Mouse (Mus musculus) splenic B cell, adult 2 months (primary cell): ENCODE results near the gene Pla2g3.
A peak's percentile ranks its signal among the peaks of the same experiment; 100 is the strongest.

Experiments used
- DNase-seq: peaks from one replicate; pipeline ENCODE4 v3.0.0-alpha.2; 2011; ENCODE audit warnings: low read depth, low spot score
- H3K27me3 ChIP-seq: 2 replicates; pipeline ENCODE4 v1.6.1; 2012; ENCODE audit warnings: mild to moderate bottlenecking, low read length, moderate library complexity, mixed read lengths; ENCODE audit not compliant: control insufficient read depth, poor library complexity, insufficient read depth, severe bottlenecking
- H3K36me3 ChIP-seq: 2 replicates; pipeline ENCODE4 v1.6.1; 2012; ENCODE audit warnings: mild to moderate bottlenecking, low read length, moderate library complexity, mixed read lengths; ENCODE audit not compliant: control insufficient read depth, poor library complexity, insufficient read depth, severe bottlenecking

Gene Pla2g3

DNA sequence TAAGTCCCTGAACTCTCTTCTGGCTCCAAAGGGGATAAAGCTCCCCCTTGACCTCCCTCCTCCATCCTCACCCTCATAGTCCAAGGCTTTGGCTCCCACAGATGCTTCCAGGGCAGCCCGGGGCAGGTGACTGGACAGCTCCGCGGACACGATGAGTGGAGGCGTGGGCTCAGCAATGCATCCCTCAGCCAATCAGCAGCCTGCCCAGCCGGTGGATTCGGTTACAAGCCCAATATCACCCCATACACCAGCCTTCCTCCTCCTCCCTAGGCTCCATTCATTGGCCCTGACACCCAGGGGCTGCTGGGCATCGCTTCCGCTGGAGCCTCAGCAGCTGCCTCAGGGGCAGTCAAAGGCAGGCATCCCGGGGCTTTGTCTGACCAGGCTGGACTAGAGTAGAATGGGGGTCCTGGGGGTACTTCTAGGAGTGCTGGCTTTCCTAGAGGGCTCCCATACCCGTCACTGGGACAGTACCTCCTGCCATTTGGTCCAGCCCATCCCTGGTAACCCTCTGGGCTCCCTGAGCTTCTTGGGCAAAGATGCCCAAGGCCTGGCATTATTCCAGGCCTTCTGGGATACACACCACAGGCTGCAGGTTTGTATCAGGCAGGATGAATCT, at the start of gene Pla2g3:
TSS of gene Pla2g3 (plus strand) at position 333 of the 619 bp plus-strand sequence.
- no peak for DNase-seq
- H3K27me3 ChIP-seq = no peaks in the 10 kb centered on the region
- H3K36me3 ChIP-seq = no peaks in the 10 kb centered on the region

DNA sequence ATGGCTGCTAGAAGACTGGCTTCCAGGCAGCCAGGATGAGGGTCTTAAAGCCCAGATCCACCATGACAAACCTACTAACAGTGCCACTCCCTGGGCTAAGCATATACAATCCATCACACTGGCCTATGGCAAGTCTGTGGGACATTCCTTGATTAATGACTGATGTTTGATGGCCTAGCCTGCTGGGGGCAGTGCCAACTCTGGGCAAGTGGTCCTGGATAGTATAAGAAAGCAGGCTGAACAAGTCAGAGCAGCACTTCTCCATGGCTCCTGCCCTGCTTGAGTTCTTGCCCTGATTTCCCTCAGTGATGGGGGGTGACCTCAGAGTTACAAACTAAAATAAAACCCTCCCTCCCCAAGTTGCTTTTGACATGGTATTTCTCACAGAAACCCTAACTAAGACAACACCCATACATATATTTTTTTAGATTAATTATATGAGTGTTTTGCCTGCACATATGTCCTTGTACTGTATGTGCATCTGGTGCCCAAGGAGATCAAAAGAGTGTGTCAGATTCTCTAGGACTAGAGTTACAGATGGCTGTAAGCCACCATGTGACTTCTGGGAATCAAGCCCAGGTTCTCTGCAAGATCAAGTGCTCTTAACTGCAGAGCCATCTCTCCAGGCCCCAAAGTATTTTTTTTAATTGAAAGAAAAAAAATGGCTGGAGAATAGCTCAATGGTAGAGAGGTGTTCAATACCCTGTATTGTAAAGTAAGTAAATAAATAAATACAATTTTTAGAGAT, 46.2 kb upstream of the Pla2g3 start:
- no peak for DNase-seq
- H3K36me3 ChIP-seq = no peaks in the 10 kb centered on the region
- no peaks in the 10 kb centered on the region for H3K27me3 ChIP-seq

DNA sequence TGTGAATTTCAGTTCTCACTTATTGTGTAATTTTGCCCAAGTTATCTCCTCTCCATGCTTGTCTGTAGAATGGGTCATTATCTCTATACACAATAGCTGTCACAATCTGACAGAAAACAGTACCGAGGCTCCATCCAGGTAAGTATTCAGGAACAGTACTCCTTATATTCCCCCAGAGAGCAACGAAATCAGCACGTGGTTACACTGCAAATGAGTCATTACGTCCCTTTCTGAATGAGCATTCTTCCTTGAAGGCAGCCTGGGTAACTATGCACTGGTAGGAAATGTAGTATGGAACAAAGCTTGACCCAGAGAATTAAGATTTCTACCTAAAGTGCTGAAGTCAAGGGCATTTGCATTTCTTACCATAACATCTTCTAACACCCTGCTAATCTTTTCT, 45.4 kb upstream of the Pla2g3 start:
- no peak for DNase-seq
- H3K27me3 ChIP-seq = no peaks in the 10 kb centered on the region

DNA sequence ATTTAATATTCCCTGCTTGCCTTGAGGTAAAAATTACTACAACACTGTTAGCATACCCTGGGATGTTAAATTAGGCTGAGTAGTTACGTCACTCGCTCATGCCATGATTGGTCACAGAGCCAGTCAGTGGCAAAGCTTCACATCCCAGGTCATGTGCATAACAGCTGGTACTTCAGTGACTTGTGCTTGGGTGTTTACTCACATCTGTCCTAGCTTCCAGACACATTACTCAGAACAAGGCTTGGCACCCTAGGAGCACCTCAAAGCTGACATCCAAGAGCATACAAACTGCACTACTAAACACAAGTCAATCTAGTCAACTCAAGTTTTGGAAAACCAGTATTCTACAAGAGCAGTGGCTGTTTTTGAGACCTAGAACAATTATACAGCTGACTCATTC, 45.0 kb upstream of the Pla2g3 start:
- DNase-seq = no peak
- H3K36me3 ChIP-seq = no peaks in the 10 kb centered on the region
- H3K27me3 ChIP-seq = no peaks in the 10 kb centered on the region

More for the DNA sequence above, 45.4 kb upstream of the Pla2g3 start:
- H3K36me3 ChIP-seq = no peaks in the 10 kb centered on the region

DNA sequence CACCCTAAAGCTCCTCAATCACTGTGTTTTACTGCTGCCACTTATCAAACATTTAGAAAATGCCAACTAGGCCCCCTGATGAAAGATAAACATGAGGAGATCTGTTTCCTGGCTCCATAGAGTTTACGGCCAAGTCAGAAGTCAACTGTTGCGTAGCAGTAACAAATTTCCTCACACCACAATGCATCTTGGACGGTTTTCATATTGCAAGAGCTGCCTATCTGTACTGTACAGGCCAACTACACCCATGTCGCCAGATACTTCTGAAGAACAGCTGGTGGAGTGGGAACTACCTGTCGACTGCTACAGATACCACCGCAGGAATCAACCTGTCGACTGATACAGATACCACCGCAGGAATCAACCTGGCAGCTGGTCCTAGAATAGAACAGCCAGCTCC, 43.2 kb upstream of the Pla2g3 start:
- no peaks in the 10 kb centered on the region for H3K27me3 ChIP-seq
- no peaks in the 10 kb centered on the region for H3K36me3 ChIP-seq
- no peak for DNase-seq

DNA sequence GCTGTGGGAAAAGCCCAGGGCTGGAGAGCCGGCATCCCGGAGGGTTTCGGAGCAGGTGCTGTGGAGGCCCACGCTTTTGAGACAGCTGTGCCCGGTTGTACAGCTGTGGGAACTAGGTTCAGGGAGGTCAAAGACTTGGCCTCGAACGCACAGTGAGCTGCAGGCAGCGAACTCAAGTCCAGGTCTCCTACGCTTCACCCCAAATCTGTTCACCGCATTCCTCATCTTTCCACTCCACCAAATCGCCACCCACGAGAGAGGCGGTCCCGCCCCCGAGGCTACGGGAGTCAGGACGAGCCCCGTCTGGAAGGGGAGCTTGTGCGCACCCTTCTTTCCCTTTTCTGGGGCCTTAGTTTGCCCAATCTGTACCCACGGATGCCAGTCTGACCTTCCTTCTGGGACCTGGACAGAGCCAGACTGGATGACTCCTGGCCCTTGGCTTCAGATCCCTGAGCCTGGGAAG, 36.4 kb upstream of the Pla2g3 start:
- Histone ChIP-seq H3K27me3 (no peaks in the 10 kb centered on the region), H3K36me3 (no peaks in the 10 kb centered on the region)
- no peak for DNase-seq

DNA sequence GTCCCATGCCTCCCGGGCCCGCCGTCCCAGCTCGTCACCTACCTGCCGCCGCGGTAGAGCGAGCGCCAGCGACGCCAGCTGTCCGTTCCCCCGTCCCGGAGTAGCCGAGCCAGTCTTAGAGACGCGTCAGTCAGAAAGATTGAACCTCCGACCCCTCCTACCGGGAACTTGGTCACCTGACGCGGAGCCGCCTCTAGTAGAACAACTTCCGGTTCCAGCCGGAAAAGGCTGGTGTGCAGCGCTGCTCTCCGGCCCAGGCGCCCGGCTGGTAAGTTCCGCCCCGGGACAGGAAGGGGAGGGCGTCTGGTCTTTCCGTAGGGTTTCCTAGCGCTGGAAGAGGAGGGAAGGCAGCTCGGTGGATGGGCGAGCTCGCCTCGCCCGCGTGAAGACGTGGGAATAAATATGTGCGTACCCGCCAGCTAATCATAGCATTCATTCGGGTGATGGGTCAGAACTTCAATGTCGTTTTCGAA, 35.9 kb upstream of the Pla2g3 start, which contains the start of gene Rnf185:
TSS of gene Rnf185 (minus strand) at position 197 of the 473 bp plus-strand sequence.
- Histone ChIP-seq H3K36me3 (no peaks in the 10 kb centered on the region), H3K27me3 (no peaks in the 10 kb centered on the region)
- peak; percentile 93 for DNase-seq

DNA sequence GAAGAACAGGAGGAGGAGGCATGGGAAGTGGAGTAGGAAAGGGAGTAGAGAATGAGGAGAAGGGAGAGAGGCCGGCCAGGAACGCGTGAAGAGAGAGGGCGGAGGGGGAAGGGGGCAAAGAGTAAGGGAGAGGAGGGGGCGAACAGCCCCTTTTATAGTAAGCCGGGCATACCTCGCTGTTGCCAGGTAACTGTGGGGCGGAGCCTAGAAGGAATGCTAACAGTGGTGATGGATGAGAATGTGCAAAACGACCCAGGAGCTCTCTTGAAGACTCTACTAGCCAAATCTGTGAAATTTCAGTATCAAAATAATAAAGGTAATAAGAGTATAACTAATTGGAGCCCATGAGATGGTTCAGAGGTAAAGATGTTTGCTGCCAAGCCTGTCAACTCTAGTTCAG, 35.3 kb upstream of the Pla2g3 start:
- Histone ChIP-seq H3K27me3 (no peaks in the 10 kb centered on the region), H3K36me3 (no peaks in the 10 kb centered on the region)
- DNase-seq = no peak

DNA sequence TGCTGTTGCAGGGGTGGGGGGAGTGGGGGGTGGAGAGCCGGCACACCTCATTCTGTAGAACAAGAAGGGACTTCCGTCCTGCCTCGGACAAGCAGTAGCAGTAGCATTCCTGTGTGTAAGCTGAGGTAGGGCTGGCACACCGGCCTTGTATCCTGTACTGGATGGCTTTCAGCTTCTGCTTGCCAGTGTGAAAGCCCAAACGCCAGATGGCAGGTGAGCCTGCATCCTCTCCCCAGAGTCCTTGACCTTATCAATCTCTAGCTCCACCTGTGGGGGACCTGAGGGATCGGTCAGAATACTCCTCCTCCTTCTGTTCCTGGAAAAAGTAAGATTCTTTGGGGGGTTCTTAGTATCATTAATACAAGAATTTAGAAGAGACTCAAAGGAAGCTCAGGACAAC, 34.6 kb upstream of the Pla2g3 start:
- Histone ChIP-seq H3K36me3 (no peaks in the 10 kb centered on the region), H3K27me3 (no peaks in the 10 kb centered on the region)
- peak; percentile 25 for DNase-seq

DNA sequence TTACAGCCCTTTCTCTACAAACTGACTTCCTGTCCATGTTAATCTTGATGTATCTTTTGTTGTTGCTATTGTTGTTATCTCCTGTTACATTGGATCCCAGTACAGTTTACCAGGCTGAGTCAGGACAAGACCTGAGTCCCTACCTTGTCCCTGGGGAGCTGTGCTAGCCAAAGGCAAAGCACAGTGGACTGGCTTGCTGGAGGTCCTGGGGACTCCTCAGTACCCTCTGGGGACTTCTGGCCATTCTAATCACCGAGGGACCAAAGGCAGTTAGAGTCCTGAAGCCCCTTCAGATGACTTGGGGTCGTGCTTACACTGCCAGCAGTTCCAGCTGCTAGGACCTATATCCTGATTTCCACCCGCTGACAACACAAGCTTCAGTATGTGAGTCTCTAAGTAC, 33.6 kb upstream of the Pla2g3 start:
- no peaks in the 10 kb centered on the region for H3K36me3 ChIP-seq

DNA sequence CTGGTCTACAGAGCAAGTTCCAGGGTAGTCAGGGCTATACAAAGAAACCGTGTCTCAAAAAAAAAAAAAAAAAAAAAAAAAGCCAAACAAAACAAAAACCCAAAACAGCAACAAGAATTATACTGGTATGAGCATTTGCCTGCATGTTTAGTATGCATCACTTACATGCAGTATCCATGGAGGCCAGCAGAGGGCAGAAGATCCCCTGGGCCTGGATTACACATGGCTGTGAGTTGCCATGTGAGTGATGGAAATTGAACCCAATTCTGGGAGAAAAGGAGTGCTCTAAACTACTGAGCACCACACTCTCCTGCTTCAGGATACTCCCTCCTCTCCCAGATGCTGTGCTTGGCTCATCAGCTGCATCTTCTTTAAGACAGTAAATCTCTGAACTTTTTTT, 31.7 kb upstream of the Pla2g3 start:
- DNase-seq = peak; percentile 75
- H3K36me3 ChIP-seq = no peaks in the 10 kb centered on the region
- no peaks in the 10 kb centered on the region for H3K27me3 ChIP-seq

More for the DNA sequence above, 33.6 kb upstream of the Pla2g3 start:
- DNase-seq = no peak
- no peaks in the 10 kb centered on the region for H3K27me3 ChIP-seq

DNA sequence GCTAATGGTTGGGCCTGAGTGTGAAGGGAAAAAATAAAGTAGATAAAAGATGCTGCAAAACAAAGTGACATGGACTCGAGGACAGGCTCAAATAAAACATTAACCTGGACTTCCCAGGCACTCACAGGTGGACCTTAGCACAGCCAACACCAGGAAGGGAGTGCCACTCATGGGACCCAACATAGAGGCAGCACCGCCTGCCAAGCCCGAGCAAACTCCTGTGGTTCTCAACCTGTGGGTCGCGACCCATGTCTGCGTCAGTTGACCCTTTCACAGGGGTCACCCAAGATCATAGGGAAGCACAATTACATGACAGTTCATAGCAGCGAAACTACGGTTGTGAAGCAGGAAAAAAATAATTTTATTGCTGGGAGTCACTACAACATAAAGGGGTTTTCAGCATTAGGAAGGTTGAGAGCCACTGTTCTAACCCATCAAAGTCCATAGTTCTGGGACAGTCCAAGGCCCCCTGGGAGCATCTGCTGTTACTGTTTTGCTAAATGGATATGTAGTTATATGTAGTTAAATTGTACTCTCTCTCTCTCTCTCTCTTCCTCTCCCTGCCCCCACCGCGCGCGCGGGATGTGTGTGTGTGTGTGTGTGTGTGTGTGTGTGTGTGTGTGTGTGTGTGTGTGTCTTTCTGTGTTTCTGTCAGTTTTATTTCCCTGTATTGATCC, 29.5 kb upstream of the Pla2g3 start:
- DNase-seq = no peak
- H3K36me3 ChIP-seq = no peaks in the 10 kb centered on the region
- no peaks in the 10 kb centered on the region for H3K27me3 ChIP-seq

DNA sequence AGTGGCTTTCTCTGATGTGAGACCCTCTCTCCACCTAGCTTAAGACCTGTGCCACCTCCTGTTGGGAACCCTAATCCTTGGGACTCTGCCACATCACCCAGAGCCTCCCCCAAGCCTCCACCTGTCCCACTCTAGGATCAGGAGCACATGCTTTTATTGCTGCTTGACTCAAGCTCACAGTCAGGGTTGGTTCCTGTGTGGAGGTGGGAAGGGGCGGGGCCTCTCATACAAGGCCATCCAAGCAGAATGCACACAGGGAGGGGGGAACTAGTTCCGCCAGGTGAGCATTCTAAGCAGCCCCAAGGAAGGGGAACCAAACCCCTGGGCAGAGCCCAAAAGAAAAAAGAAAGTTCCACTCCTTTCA, 29.0 kb upstream of the Pla2g3 start:
- Histone ChIP-seq H3K36me3 (no peaks in the 10 kb centered on the region), H3K27me3 (no peaks in the 10 kb centered on the region)
- no peak for DNase-seq

DNA sequence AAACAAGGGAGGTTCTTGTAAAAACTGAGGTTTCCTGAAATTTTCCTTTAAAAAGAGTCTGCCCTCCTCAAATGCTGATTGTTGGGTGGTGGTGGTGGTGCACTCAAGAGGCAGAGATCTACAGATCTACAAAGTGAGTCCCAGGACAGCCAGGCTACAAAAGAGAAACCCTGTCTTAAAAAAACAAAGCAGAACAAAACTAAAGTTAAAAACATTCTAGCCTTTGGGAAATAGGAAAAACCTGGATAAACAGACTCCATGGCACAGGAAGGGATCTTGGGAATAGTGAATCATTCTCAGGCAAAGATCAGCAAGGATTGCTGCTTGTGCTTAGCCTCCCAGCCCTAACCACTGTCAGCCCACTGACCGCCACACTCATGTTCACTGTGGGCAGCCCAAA, 25.2 kb upstream of the Pla2g3 start:
- no peak for DNase-seq
- H3K27me3 ChIP-seq = no peaks in the 10 kb centered on the region
- no peaks in the 10 kb centered on the region for H3K36me3 ChIP-seq

DNA sequence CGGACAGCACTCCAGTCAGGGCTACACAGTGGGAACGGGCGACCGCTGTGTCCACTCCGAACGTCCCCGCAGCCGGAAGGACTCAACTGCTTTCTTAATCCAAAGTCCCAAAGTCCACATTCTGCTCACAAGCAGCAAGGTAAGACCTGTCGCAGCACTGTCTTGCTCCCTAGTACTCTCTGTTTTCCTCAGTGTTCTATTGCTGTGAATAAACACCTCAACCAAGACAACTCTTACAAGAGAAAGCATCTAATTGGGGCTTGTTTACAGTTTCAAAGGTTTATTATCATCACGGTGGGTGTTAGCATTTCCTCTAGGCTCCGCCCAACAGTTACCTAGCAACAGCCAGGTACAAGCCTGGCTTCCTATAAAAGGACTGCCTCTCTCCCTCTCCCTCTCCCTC, 16.6 kb upstream of the Pla2g3 start:
- DNase-seq = no peak
- no peaks in the 10 kb centered on the region for H3K27me3 ChIP-seq
- H3K36me3 ChIP-seq = no peaks in the 10 kb centered on the region
